Mouse (Mus musculus): ENCODE measurements around the gene Rnf183. TPM values are rescaled to one million over a fixed set of nuclear protein-coding genes. Genes with fewer than 3 reads are reported as not detected.

Rnf183 gene
- polyA plus RNA-seq, 1 experiment from 2014 or later = not detected

- Histone ChIP-seq H3K27me3 (replicated peaks; ENCODE audit: insufficient read depth, low read length) (no peaks in the 10 kb centered on the region), H3K36me3 (ENCODE audit: insufficient read depth, low read length) (peaks cover 65% of the 10 kb centered on the region), H3K4me2 (replicated peaks; ENCODE audit: low read depth, low read length) (no peak overlapping the region), H3K4me1 (ENCODE audit: insufficient read depth, low read depth, low read length) (no peaks in the 10 kb centered on the region), H3K9me3 (ENCODE audit: low read length) (no peaks in the 10 kb centered on the region), H3K27ac (ENCODE audit: low read length) (no peak overlapping the region), H3K9ac (replicated peaks; ENCODE audit: low read depth) (no peak overlapping the region), H3K4me3 (ENCODE audit: low read depth, low read length) (no peak overlapping the region)
- no peak for DNase-seq (ENCODE audit: low spot score)
- TF ChIP-seq CTCF (IDR thresholded peaks at IDR 0.05) (no peak), EP300 (IDR thresholded peaks at IDR 0.05) (no peak)
- 94% methylated on average over 6 of the region's 6 CpGs for WGBS
- ATAC-seq = no peak
These were observed 16.0 kb downstream of the Rnf183 start for GRCm38 (mm10) chr4:62419091-62419490.

DNA sequence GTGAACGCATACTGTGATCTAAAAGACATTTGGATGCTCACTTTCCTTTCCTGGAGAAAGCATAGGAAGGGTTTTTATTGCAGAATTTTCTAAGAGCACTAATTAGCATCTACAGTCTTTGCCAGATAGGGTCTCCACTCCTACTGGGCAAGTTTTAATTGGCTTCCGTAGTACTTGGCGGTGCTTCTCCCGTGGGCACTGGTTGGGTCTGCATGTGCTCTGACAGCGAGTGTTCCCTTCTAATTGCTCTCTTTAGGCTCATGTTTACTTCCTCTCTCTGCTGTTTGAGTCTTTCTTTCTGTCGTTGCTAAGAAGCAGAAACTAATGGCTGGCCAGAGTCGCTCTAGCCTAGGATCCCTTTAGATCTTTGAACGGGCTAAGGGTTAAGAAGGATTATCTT, 16.6 kb downstream of the Rnf183 start:
- no peak overlapping the region for H3K27ac ChIP-seq (ENCODE audit: low read length)
- no peak overlapping the region for H3K4me2 ChIP-seq (replicated peaks; ENCODE audit: low read depth, low read length)
- ATAC-seq (no peak), DNase-seq (ENCODE audit: low spot score) (no peak)
- no peak for TF ChIP-seq EP300 (IDR thresholded peaks at IDR 0.05)
- no peak for TF ChIP-seq CTCF (IDR thresholded peaks at IDR 0.05)
- no peaks in the 10 kb centered on the region for H3K9me3 ChIP-seq (ENCODE audit: low read length)
- H3K4me1 ChIP-seq (ENCODE audit: insufficient read depth, low read depth, low read length) = no peaks in the 10 kb centered on the region
- no peaks in the 10 kb centered on the region for H3K27me3 ChIP-seq (replicated peaks; ENCODE audit: insufficient read depth, low read length)
- 88% methylated on average over 8 of the region's 8 CpGs for WGBS
- no peak overlapping the region for H3K9ac ChIP-seq (replicated peaks; ENCODE audit: low read depth)
- H3K4me3 ChIP-seq (ENCODE audit: low read depth, low read length) = no peak overlapping the region
- H3K36me3 ChIP-seq (ENCODE audit: insufficient read depth, low read length) = peaks cover 60% of the 10 kb centered on the region

DNA sequence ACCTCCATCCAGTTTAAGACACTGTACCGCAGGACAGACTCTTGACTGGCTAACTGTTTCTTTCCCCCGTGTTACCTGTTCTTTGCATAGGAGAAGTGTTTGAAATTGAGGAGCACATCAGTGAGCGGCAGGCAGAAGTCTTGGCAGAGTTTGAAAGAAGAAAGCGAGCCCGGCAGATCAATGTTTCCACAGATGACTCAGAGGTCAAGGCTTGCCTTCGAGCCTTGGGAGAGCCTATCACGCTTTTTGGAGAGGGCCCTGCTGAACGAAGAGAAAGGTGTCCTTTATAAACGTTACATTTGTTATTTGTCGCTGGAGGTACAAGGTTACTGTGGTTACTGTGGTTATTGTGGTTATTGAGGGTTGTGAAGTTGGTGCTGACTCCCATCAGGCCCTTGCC, 23.4 kb downstream of the Rnf183 start:
- no peak for TF ChIP-seq CTCF (IDR thresholded peaks at IDR 0.05)
- TF ChIP-seq EP300 (IDR thresholded peaks at IDR 0.05) = no peak
- ATAC-seq (no peak), DNase-seq (ENCODE audit: low spot score) (no peak)
- Histone ChIP-seq H3K27me3 (replicated peaks; ENCODE audit: insufficient read depth, low read length) (no peaks in the 10 kb centered on the region), H3K36me3 (ENCODE audit: insufficient read depth, low read length) (peaks cover 27% of the 10 kb centered on the region; the same call in 1 of the 2 replicates), H3K9ac (replicated peaks; ENCODE audit: low read depth) (no peak overlapping the region), H3K4me1 (ENCODE audit: insufficient read depth, low read depth, low read length) (peaks cover 4% of the 10 kb centered on the region; the same call in 1 of the 2 replicates), H3K4me2 (replicated peaks; ENCODE audit: low read depth, low read length) (no peak overlapping the region), H3K4me3 (ENCODE audit: low read depth, low read length) (no peak overlapping the region), H3K9me3 (ENCODE audit: low read length) (no peaks in the 10 kb centered on the region), H3K27ac (ENCODE audit: low read length) (no peak overlapping the region)
- 87% methylated on average over 10 of the region's 10 CpGs for WGBS

DNA sequence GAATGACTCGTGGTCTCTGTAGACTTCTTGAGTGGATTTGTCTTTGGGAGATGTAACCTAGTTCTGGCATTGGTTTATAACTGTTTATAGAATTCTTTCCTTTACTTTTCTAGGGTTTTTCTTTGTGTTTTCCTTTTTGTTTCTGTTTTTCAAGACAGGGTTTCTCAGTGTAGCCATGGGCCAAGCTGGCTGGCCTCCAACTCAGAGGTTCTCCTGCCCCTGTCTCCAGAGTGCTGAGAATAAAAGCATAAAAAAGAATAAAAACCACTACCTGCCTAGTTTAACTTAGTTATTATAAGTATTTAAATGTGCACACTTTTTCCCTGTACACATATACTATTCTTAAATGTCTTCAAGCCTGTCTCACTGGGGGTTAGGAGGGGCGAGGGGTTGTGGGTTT, 24.7 kb downstream of the Rnf183 start:
- Histone ChIP-seq H3K4me1 (ENCODE audit: insufficient read depth, low read depth, low read length) (peaks cover 4% of the 10 kb centered on the region; the same call in 1 of the 2 replicates), H3K27me3 (replicated peaks; ENCODE audit: insufficient read depth, low read length) (no peaks in the 10 kb centered on the region), H3K9me3 (ENCODE audit: low read length) (no peaks in the 10 kb centered on the region), H3K36me3 (ENCODE audit: insufficient read depth, low read length) (peaks cover 18% of the 10 kb centered on the region; the same call in 1 of the 2 replicates), H3K27ac (ENCODE audit: low read length) (no peak overlapping the region), H3K4me2 (replicated peaks; ENCODE audit: low read depth, low read length) (no peak overlapping the region), H3K9ac (replicated peaks; ENCODE audit: low read depth) (no peak overlapping the region), H3K4me3 (ENCODE audit: low read depth, low read length) (no peak overlapping the region)
- no peak for TF ChIP-seq CTCF (IDR thresholded peaks at IDR 0.05)
- DNase-seq (ENCODE audit: low spot score) (no peak), ATAC-seq (no peak)
- WGBS = 79% methylated on average over 2 of the region's 2 CpGs

- TF ChIP-seq CTCF (IDR thresholded peaks at IDR 0.05) = no peak
- TF ChIP-seq EP300 (IDR thresholded peaks at IDR 0.05) = no peak
- no peaks in the 10 kb centered on the region for H3K9me3 ChIP-seq (ENCODE audit: low read length)
- peak overlapping the region; percentile 79 for H3K4me2 ChIP-seq (replicated peaks; ENCODE audit: low read depth, low read length)
- H3K4me3 ChIP-seq (ENCODE audit: low read depth, low read length) = peak overlapping the region; percentile 70
- H3K9ac ChIP-seq (replicated peaks; ENCODE audit: low read depth) = peak overlapping the region; percentile 91; the same call in 1 of the 2 replicates
- ATAC-seq = no peak
- 14% methylated on average over 6 of the region's 6 CpGs for WGBS
- peaks cover 4% of the 10 kb centered on the region; the same call in 1 of the 2 replicates for H3K4me1 ChIP-seq (ENCODE audit: insufficient read depth, low read depth, low read length)
- H3K36me3 ChIP-seq (ENCODE audit: insufficient read depth, low read length) = peaks cover 11% of the 10 kb centered on the region; the same call in 1 of the 2 replicates
- DNase-seq (ENCODE audit: low spot score) = peak; percentile 15
- peak overlapping the region; percentile 89; the same call in 1 of the 2 replicates for H3K27ac ChIP-seq (ENCODE audit: low read length)
- no peaks in the 10 kb centered on the region for H3K27me3 ChIP-seq (replicated peaks; ENCODE audit: insufficient read depth, low read length)
These were observed 25.4 kb downstream of the Rnf183 start for GRCm38 (mm10) chr4:62409615-62410014.

DNA sequence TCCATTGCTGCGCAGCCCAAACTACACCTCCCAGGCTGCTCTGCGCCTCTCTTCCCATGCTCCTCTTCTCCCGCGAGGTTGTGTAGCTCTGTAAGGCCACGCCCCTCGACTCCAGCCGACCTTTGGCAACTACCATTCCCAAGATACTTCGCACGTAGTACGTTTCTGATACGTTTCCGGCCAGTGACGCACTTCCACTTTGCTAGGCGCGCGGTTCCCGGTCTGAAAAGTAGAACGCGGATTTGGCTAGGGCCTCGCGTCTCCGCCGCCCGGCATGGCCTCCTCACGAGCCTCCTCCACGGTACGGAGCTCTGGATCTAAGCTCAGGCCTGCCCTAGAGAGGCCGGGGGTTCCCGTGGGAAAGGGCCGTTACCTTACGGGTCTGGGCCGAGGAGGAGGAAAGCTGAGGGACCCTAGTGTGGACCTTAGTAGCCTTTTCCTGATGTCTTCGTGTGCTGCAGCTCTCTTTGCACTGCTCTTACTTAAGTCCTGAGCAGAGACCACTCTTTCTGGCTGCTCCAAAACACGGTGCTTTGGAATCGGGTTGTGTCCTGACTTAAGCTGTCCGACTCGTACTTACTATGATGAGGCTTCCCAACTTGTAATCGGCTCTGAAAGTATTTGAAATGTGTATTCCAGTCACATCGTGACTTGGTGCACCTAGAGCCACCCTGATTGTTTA, 26.3 kb downstream of the Rnf183 start, which contains the start of the genes Cdc26 and Prpf4:
Gene Cdc26 (minus strand): TSS at position 42 of the 682 bp plus-strand sequence.
Gene Prpf4 (plus strand): TSS at position 197 of the 682 bp plus-strand sequence.
- TF ChIP-seq EP300 (IDR thresholded peaks at IDR 0.05) (peak; percentile 75), CTCF (IDR thresholded peaks at IDR 0.05) (no peak)
- DNase-seq (ENCODE audit: low spot score) = peak; percentile 100
- peak within 1 kb of the TSS; percentile 89 for H3K27ac ChIP-seq (ENCODE audit: low read length)
- H3K27me3 ChIP-seq (replicated peaks; ENCODE audit: insufficient read depth, low read length) = no peaks in the 10 kb centered on the region
- peak within 1 kb of the TSS; percentile 70 for H3K4me3 ChIP-seq (ENCODE audit: low read depth, low read length)
- under 1% methylated on average over 39 of the region's 39 CpGs for WGBS
- peaks cover 4% of the 10 kb centered on the region; the same call in 1 of the 2 replicates for H3K4me1 ChIP-seq (ENCODE audit: insufficient read depth, low read depth, low read length)
- H3K9me3 ChIP-seq (ENCODE audit: low read length) = no peaks in the 10 kb centered on the region
- 0 out of 2 replicates have a peak, but pooled peaks cover 8% of the 10 kb centered on the region for H3K36me3 ChIP-seq (ENCODE audit: insufficient read depth, low read length)
- ATAC-seq = peak; percentile 99
- H3K4me2 ChIP-seq (replicated peaks; ENCODE audit: low read depth, low read length) = peak within 1 kb of the TSS; percentile 79
- peak within 1 kb of the TSS; percentile 91 for H3K9ac ChIP-seq (replicated peaks; ENCODE audit: low read depth)
